Mouse (Mus musculus) MEL (cell line): Measurements from ENCODE around the gene Shh. TPM values are rescaled to one million over a fixed set of nuclear protein-coding genes. Genes with fewer than 3 reads are reported as not detected.
A peak's percentile ranks its signal among the peaks of the same experiment; 100 is the strongest.

ENCODE experiments used
- DNase-seq: peaks from one replicate; pipeline ENCODE4 v3.0.0; 2011; ENCODE audit warnings: low read depth, low spot score
- H3K27ac ChIP-seq: 2 replicates; pipeline ENCODE4 v1.5.1; 2012; ENCODE audit warnings: low read depth, mild to moderate bottlenecking, control low read depth, low read length, moderate library complexity; ENCODE audit not compliant: control insufficient read depth
- H3K27me3 ChIP-seq, 2 experiments: fragments of 150-350 bp in 1 of 2; sonication (generic) in 1 of 2; 2 replicates each; pipeline ENCODE4 v1.6.1; 2012; ENCODE audit warnings: low read length in 2 of 2, mild to moderate bottlenecking in 2 of 2, improper control_type of control experiment in 1 of 2, moderate library complexity in 1 of 2; ENCODE audit not compliant: insufficient read depth in 2 of 2, control insufficient read depth in 1 of 2
- H3K36me3 ChIP-seq, 2 experiments: 2 replicates each; pipeline ENCODE4 v1.6.1; 2012 to 2014; ENCODE audit warnings: low read length in 2 of 2, improper control_type of control experiment in 1 of 2, inconsistent platforms in 1 of 2, mild to moderate bottlenecking in 1 of 2; ENCODE audit not compliant: insufficient read depth in 2 of 2, control insufficient read depth in 1 of 2
- H3K4me1 ChIP-seq, 2 experiments: fragments of 150-350 bp in 1 of 2; sonication (generic) in 1 of 2; 2 replicates each; pipeline ENCODE4 v1.6.1; 2012; ENCODE audit warnings: low read length in 2 of 2, improper control_type of control experiment in 1 of 2, mild to moderate bottlenecking in 1 of 2; ENCODE audit not compliant: insufficient read depth in 2 of 2, control insufficient read depth in 1 of 2
- H3K4me3 ChIP-seq, 2 experiments: fragments of 150-350 bp in 1 of 2; sonication (generic) in 1 of 2; 2 replicates each; pipeline ENCODE4 v1.5.1; 2012; ENCODE audit warnings: low read depth in 2 of 2, low read length in 2 of 2, mild to moderate bottlenecking in 2 of 2, moderate library complexity in 2 of 2, control low read depth in 1 of 2, improper control_type of control experiment in 1 of 2; ENCODE audit not compliant: control insufficient read depth in 1 of 2, insufficient read depth in 1 of 2
- H3K79me2 ChIP-seq: 2 replicates; pipeline ENCODE4 v1.6.1; 2012; ENCODE audit warnings: mild to moderate bottlenecking, low read length, moderate library complexity; ENCODE audit not compliant: control insufficient read depth, poor library complexity, insufficient read depth
- H3K9ac ChIP-seq: 2 replicates; pipeline ENCODE4 v1.6.1; 2012; ENCODE audit warnings: low read depth, mild to moderate bottlenecking, control low read depth, low read length, moderate library complexity; ENCODE audit not compliant: control insufficient read depth, poor library complexity, severe bottlenecking
- H3K9me3 ChIP-seq: fragments of 150-350 bp; sonication (generic); replicated peaks from 2 replicates; pipeline ENCODE4 v1.6.1; 2012; ENCODE audit warnings: mild to moderate bottlenecking, low read length, improper control_type of control experiment, moderate library complexity; ENCODE audit not compliant: insufficient read depth
- BHLHE40 ChIP-seq: IDR thresholded peaks from 2 replicates; pipeline ENCODE4 v1.6.1; 2012; ENCODE audit warnings: low read depth, mild to moderate bottlenecking, inconsistent platforms, low read length, improper control_type of control experiment, borderline replicate concordance
- CHD1 ChIP-seq: IDR thresholded peaks from 2 replicates; pipeline ENCODE4 v1.6.1; 2012; ENCODE audit warnings: low read depth, mild to moderate bottlenecking, inconsistent platforms, low read length, improper control_type of control experiment
- CHD2 ChIP-seq: IDR thresholded peaks from 2 replicates; pipeline ENCODE4 v1.6.1; 2011; ENCODE audit warnings: low read length, improper control_type of control experiment
- CTCF ChIP-seq, 3 experiments: IDR thresholded peaks in 2 of 3; conservative IDR thresholded peaks in 1 of 3; 2 replicates each; pipeline ENCODE4 v1.5.1; 2011 to 2012; ENCODE audit warnings: low read length in 3 of 3, low read depth in 2 of 3, mild to moderate bottlenecking in 2 of 3, improper control_type of control experiment in 1 of 3, inconsistent platforms in 1 of 3, mixed read lengths in 1 of 3, moderate library complexity in 1 of 3; ENCODE audit not compliant: control insufficient read depth in 1 of 3, insufficient read depth in 1 of 3, poor library complexity in 1 of 3, severe bottlenecking in 1 of 3
- ELF1 ChIP-seq: IDR thresholded peaks from 2 replicates; pipeline ENCODE4 v1.6.1; 2014; ENCODE audit warnings: low read depth, mild to moderate bottlenecking, inconsistent platforms, low read length, improper control_type of control experiment, moderate library complexity
- EP300 ChIP-seq, 2 experiments: IDR thresholded peaks; 2 replicates each; pipeline ENCODE4 v1.6.1; 2011; ENCODE audit warnings: improper control_type of control experiment in 2 of 2, low read length in 2 of 2, low read depth in 1 of 2, mild to moderate bottlenecking in 1 of 2
- ETS1 ChIP-seq: IDR thresholded peaks from 2 replicates; pipeline ENCODE4 v1.6.1; 2012; ENCODE audit warnings: low read depth, mild to moderate bottlenecking, inconsistent platforms, low read length, improper control_type of control experiment, moderate library complexity
- GABPA ChIP-seq: IDR thresholded peaks from 2 replicates; pipeline ENCODE4 v1.6.1; 2012; ENCODE audit warnings: low read depth, mild to moderate bottlenecking, inconsistent platforms, low read length, improper control_type of control experiment, moderate library complexity
- GATA1 ChIP-seq: IDR thresholded peaks from 2 replicates; pipeline ENCODE4 v1.6.1; 2011; ENCODE audit warnings: low read depth, low read length, improper control_type of control experiment
- KAT2A ChIP-seq: conservative IDR thresholded peaks from 2 replicates; pipeline ENCODE4 v1.6.1; 2012; ENCODE audit warnings: low read depth, low read length, improper control_type of control experiment, inconsistent platforms
- MAFK ChIP-seq: IDR thresholded peaks from 2 replicates; pipeline ENCODE4 v1.6.1; 2011; ENCODE audit warnings: low read depth, mild to moderate bottlenecking, low read length, improper control_type of control experiment, borderline replicate concordance
- MAX ChIP-seq: IDR thresholded peaks from 2 replicates; pipeline ENCODE4 v1.6.1; 2011; ENCODE audit warnings: low read length, improper control_type of control experiment
- MYC ChIP-seq: IDR thresholded peaks from 2 replicates; pipeline ENCODE4 v1.6.1; 2011; ENCODE audit warnings: low read depth, mild to moderate bottlenecking, low read length, improper control_type of control experiment, moderate library complexity
- NELFE ChIP-seq: IDR thresholded peaks from 2 replicates; pipeline ENCODE4 v1.6.1; 2011; ENCODE audit warnings: low read depth, low read length, improper control_type of control experiment
- NRF1 ChIP-seq: IDR thresholded peaks from 2 replicates; pipeline ENCODE4 v1.6.1; 2014; ENCODE audit warnings: low read depth, mild to moderate bottlenecking, inconsistent platforms, low read length, improper control_type of control experiment, moderate library complexity; ENCODE audit not compliant: poor library complexity, insufficient read depth, severe bottlenecking
- POLR2A ChIP-seq, 2 experiments: IDR thresholded peaks; 2 replicates each; pipeline ENCODE4 v1.6.1; 2011 to 2012; ENCODE audit warnings: low read length in 2 of 2, mild to moderate bottlenecking in 2 of 2, control low read depth in 1 of 2, improper control_type of control experiment in 1 of 2, low read depth in 1 of 2, moderate library complexity in 1 of 2; ENCODE audit not compliant: control insufficient read depth in 1 of 2, insufficient read depth in 1 of 2, poor library complexity in 1 of 2
- SMC3 ChIP-seq: IDR thresholded peaks from 2 replicates; pipeline ENCODE4 v1.6.1; 2011; ENCODE audit warnings: low read depth, low read length, improper control_type of control experiment
- TCF12 ChIP-seq: IDR thresholded peaks from 2 replicates; pipeline ENCODE4 v1.6.1; 2014; ENCODE audit warnings: low read depth, mild to moderate bottlenecking, inconsistent platforms, low read length, improper control_type of control experiment, moderate library complexity
- UBTF ChIP-seq: IDR thresholded peaks from 2 replicates; pipeline ENCODE4 v1.6.1; 2012; ENCODE audit warnings: low read depth, mild to moderate bottlenecking, inconsistent platforms, low read length, improper control_type of control experiment, moderate library complexity, borderline replicate concordance; ENCODE audit not compliant: insufficient read depth
- ZC3H11A ChIP-seq: IDR thresholded peaks from 2 replicates; pipeline ENCODE4 v1.6.1; 2012; ENCODE audit warnings: low read depth, mild to moderate bottlenecking, inconsistent platforms, low read length, improper control_type of control experiment
- ZMIZ1 ChIP-seq: IDR thresholded peaks from 2 replicates; pipeline ENCODE4 v1.6.1; 2012; ENCODE audit warnings: low read depth, mild to moderate bottlenecking, inconsistent platforms, low read length, improper control_type of control experiment, moderate library complexity
- polyA plus RNA-seq, 2 experiments: library from polyadenylated mRNA; stranded (reverse) in 1 of 2; unstranded in 1 of 2; fragments of >175 nt in 1 of 2; fragments of >200 nt in 1 of 2; gene quantifications; 2 replicates each; pipeline versions ENCODE4 v1.2.1 to v1.2.4; 2012; ENCODE audit warnings: low replicate concordance in 2 of 2, low read depth in 1 of 2; ENCODE audit not compliant: insufficient read length in 2 of 2, insufficient read depth in 1 of 2, missing spikeins in 1 of 2
- total RNA-seq: library from RNA; depleted of rRNA; stranded (reverse); fragments of 300-350 nt; gene quantifications from 2 replicates; pipeline ENCODE4 v1.2.3, GENCODE M21; 2012

Gene Shh
- total and polyA plus RNA-seq, 3 experiments: not detected

DNA sequence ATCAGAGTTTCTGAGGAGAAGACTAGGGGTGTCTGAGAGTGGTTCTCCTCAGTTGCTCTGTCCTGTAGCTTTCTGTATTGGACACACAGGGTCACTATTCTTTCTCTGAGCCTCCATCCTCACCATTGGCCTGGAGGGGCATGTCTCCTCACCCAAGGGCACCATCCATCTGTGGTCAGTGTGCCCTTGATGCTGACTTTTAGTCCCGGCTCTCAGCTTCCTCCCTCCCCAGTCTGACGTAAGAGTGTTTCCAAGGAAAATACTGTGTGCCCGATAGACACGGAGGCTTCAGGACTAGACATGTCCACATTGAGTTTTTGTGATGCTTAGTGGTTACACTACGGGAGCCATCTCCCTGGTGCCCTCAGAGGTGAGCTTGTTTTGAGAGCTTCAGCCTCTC is 6.5 kb upstream of the Shh start (continued):
- no peak for TF ChIP-seq BHLHE40

DNA sequence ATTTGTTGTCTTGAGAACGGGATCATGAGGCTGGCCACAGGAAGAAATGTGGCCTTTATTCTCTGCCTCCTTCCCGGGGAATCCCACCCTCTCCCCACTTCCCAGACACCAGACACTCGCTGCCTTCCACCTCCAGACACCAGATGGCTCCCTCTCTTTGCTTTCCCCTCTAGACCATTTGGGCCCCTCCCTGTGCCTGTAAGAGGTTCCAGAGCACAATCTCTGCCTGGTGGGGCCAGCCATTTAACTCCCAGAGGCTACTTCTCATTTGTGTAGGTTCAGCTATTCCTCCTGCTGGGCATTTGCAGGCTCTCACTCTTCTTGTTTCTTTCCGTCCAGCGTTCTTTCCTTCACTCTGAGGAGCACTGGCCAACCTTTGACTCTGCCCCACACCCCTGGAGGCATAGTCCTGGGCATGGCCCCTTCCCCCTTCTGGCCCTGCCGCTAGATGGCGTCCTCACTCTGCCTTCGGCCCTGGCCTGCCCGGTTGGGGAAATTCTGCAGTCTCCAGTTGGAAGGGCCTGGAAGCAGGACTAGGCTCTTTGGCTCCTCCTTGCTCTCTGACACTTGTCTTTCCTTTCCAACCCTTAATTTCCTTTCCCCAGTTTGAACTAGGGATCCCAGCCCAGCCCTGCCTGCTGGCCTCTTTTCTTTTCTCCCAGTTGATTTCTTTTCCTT is 2.6 kb upstream of the Shh start:
- TF ChIP-seq CTCF (IDR thresholded peaks at IDR 0.05 in 2 of 3, conservative IDR thresholded peaks at IDR 0.05 in 1 of 3; ENCODE audit: control insufficient read depth in 1 of 3, insufficient read depth in 1 of 3, low read depth in 2 of 3, low read length in 3 of 3, poor library complexity in 1 of 3, severe bottlenecking in 1 of 3) (0 out of 6 replicates have a peak, but pooled peaks of 1 of the 3 experiments have one; percentile 3), UBTF (no peak)
- no peaks in the 10 kb centered on the region for H3K79me2 ChIP-seq
- H3K27me3 ChIP-seq: no peaks in the 10 kb centered on the region
- no peaks in the 10 kb centered on the region for H3K4me1 ChIP-seq
- H3K4me3 ChIP-seq: no peak overlapping the region
- no peak for DNase-seq
- H3K9me3 ChIP-seq: no peaks in the 10 kb centered on the region
- no peak overlapping the region for H3K27ac ChIP-seq
- H3K36me3 ChIP-seq: no peaks in the 10 kb centered on the region
- no peak overlapping the region for H3K9ac ChIP-seq

DNA sequence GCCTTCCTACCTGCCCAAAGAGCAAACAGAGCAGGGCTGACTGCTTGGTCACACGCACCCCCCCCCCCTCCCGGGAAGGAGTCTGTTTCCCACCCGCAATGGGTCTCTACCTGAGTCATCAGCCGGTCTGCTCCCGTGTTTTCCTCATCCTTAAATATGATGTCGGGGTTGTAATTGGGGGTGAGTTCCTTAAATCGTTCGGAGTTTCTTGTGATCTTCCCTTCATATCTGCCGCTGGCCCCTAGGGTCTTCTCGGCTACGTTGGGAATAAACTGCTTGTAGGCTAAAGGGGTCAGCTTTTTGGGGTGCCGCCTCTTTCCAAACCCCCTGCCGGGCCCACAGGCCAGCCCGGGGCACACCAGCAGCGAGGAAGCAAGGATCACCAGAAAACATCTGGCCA is 705 bp downstream of the Shh start:
- Histone ChIP-seq H3K4me1 (no peaks in the 10 kb centered on the region), H3K79me2 (no peaks in the 10 kb centered on the region), H3K4me3 (no peak overlapping the region), H3K36me3 (no peaks in the 10 kb centered on the region), H3K27me3 (no peaks in the 10 kb centered on the region), H3K9ac (no peak overlapping the region), H3K27ac (no peak overlapping the region), H3K9me3 (no peaks in the 10 kb centered on the region)
- DNase-seq: no peak
- TF ChIP-seq BHLHE40 (no peak), UBTF (no peak), ETS1 (no peak), ELF1 (no peak), GATA1 (no peak), TCF12 (no peak), NRF1 (no peak), ZMIZ1 (no peak)

DNA sequence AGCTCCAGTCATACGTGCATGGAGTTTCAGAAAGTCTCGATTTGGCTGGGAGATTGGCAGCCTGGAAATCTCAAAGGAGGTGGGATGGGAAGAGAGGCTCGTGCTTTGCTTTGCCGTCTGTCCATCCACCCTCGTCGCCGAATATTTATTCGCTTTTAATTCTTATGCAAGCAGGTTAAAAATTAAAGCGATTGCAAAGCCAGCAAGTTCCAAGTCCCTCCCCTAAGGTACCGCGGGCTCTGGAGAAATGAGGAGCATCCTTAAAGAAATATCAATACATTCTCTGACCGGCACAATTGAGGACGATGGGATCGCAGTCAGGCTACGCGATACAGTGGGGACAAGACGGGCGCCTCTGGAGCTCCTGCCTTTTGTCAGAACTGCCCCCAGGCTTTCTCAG is 1.5 kb downstream of the Shh start:
- H3K27me3 ChIP-seq: no peaks in the 10 kb centered on the region
- H3K27ac ChIP-seq: no peak overlapping the region
- no peaks in the 10 kb centered on the region for H3K36me3 ChIP-seq
- H3K9me3 ChIP-seq: no peaks in the 10 kb centered on the region
- TF ChIP-seq KAT2A (no peak), ZMIZ1 (no peak), MYC (no peak), NELFE (no peak), NRF1 (no peak), EP300 (IDR thresholded peaks at IDR 0.05; ENCODE audit: low read depth in 1 of 2, low read length in 2 of 2) (no peak), GATA1 (no peak), POLR2A (IDR thresholded peaks at IDR 0.05; ENCODE audit: control insufficient read depth in 1 of 2, insufficient read depth in 1 of 2, low read depth in 1 of 2, low read length in 2 of 2, poor library complexity in 1 of 2) (no peak), MAX (no peak), SMC3 (no peak), CHD2 (no peak), MAFK (no peak), ZC3H11A (no peak), GABPA (no peak), ELF1 (no peak), CHD1 (no peak)
- no peak overlapping the region for H3K4me3 ChIP-seq
- no peak for DNase-seq
- H3K79me2 ChIP-seq: no peaks in the 10 kb centered on the region
- H3K4me1 ChIP-seq: no peaks in the 10 kb centered on the region
- no peak overlapping the region for H3K9ac ChIP-seq
